Mouse (Mus musculus) kidney, postnatal 10 days (tissue): ENCODE measurements around the gene Gtf3a.
"Not testable (repeated sequence)": the region's sequence is repeated elsewhere in the genome, so short reads cannot be mapped to it uniquely, and the experiment has no call there.

ENCODE experiments used
- DNase-seq: peaks from one replicate; pipeline ENCODE4 v3.0.0; 2021; ENCODE audit warnings: mixed read lengths

The Gtf3a gene

DNA sequence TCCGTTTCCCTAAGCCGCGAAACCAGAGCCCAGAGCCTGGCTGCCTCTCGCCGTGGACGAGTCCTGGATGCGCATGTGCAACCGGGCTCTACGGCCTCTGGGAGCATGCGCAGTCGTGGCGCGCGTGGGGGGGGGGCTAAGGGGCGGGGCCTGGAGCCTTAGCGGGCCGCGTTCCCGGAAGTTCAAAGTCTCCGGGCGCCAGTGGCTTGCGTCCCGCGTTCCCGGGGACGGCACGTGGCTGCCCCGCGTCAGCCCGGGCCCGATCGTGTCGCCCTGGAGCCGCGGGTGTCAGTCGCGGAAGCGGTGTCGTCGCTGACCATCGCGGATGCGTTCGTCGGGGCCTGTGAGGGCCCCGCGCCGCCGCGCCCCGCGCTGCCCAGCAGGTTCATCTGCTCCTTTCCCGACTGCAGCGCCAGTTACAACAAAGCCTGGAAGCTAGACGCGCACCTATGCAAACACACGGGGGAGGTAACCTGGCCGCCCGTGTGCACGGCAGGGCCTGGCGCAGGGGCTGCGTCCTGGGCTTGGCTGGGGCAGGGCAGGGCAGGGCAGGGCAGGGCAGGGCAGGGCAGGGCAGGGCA, at the start of gene Gtf3a:
Gtf3a (plus strand) TSS at position 150 of the 581 bp plus-strand sequence.
- DNase-seq: peak; percentile 89

DNA sequence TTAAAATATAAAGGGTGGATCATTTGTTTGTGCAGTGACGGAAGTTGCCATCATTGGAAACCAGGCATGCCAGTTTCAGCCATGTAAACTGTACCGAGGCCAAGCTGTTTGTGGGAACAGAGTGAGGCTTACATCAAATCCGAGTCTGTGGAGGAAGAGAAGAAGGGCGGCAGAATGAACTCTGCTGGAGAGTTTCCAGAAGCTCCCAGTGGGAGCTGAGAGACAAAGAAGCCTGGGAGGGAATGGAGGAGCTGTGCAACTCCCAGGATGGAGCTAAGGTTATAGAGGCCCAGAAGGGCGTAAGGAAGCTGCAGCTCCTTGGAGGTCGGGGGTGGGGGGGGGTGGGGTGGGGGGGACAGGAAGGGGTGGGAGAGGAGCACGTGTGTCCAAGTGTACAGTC, 48.1 kb upstream of the Gtf3a start:
- peak; percentile 64 for DNase-seq

DNA sequence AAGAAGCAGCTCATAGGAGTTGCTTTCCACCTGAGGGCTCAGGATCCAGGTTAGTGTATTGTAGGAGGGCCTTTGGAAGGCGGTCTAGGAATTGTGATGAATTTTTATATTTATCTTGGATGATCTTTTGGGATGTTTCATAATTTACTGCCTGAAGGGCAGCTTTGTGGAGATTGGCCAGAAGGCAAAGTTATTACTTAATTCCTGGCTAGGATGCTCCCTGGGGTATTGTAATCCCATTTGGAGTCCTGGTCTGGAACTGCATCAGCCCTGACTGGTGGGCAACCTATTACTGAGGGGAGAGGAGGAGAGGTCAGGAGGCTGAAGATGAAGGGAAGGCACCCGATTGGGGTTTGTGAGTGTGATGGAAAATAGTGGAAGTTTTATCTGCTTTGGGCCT, 47.0 kb upstream of the Gtf3a start:
- DNase-seq: no peak

DNA sequence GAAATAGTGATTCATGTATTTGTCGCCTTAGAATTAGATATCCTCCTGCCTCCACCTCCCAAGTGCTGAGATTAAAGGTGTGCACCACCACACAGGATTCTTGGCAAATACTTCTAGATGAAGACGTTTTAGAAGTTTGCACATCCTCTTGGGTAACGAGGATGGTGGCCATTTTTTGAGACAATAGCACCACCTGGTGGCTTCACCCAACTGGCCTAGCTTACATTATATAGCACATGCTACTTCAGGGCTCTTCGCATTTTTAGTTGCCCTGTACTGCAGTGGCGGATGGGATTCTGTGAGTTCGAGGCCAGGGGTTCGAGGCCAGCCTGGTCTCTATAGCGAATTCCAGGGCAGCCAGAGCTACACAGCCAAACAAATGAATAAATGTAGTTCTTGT, 44.1 kb upstream of the Gtf3a start:
- DNase-seq: peak; percentile 89

DNA sequence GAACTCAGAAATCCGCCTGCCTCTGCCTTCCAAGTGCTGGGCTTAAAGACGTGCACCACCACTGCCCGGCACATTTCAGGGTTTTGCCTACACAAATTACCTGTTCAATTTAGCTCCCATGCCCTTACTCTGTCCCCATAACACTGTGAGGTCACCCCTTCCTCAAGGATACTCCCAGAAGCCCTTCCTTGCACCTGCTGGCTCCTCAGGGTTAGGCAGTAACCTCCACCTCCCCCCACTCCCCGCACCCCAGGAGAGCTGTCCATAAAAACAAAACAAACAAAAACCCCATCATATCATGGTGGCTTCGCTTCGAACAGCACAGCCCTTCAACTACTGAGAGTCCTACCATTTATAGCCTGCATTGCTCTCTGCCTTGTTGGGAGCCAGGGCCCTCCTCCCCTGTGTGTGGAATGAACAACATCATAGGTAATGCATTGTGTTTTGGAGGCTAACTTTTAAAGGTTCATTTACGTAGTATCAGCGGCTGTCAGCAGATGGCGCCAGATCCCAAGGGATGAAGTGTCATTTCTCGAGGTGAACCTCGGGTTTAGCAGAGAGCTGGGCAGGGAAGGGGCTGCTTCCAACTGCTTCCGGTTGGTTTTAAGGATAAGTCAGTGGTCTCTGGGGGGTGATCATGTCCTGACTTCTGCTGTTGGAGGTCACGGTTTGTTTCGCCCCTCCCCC, 42.8 kb upstream of the Gtf3a start:
- DNase-seq: peak; percentile 91

DNA sequence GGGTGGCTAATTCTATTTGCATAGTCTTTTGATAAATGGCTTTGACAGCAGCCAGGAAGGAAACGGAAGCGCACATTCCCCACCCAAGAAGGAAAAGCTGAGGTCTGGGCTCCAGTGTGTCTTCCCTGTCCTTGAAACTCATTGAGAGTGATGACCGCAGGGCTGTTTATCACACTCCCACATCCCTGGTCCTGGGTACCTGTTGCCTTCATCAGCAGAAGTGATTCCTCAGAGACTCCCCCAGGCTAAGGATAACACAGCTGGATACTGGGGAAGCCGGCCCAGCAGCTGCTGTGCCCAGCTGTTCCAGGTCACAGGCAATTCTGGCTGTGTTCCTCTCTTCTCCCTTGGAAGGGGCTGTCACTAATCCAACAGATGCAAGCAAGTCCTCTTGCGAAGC, 40.9 kb upstream of the Gtf3a start:
- DNase-seq: peak; percentile 52

DNA sequence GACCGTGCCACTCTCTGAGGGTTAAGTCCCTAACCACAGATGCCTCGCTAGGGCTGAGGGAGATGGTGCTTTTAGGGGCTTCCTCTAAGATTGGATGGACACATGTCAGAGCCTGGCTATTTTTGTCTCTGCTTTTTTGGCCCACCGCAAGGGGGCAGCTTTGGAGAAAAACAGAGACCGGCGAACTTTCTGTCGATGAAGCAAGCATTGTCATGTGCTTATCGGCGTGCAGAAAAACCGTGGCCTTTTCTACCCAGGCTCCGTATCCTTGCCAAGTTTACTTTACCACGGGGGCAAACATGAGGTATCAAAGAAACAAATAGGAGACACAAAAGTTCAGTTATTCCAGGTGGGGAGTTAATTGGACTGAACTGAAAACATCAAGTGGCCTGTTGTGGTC, 39.8 kb upstream of the Gtf3a start:
- no peak for DNase-seq

DNA sequence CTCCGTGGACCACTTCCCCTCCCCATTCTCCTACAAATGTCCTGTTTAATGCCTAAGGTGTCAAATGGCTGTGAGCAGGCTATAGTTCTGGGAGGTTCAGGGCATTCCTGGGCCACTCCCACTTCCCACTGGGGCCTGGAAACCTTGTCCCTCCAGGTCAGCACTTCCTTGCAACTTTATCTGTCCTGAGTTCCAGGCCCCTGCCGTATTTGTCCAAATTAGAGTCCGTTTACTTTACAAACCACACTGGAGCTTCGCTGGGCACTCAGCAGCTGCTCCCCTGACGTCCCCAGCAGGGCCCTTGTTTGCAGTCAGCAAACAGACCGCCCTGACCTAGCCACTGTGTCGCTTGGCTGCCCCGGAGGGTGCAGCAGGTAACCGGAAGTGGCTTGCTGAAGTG, 36.3 kb upstream of the Gtf3a start:
- DNase-seq: no peak

DNA sequence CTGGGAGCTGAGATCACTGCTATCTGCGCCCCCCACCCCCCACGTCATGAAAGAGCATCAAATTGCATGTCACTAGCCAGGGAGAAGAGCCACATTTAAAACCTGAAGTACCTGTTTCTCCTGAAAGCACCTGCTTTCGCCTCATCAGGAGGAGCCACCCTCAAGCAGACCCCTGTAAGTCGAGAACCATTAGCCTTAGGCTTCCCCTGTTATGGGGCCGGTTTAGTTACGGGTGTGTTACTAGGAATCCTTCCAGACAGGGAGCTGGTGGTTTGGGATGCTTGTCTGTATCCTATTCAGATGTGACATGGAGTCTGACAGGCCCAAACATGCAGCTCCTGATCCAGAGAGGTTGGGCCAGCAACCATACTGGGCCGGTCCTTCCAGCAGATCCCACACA, 35.1 kb upstream of the Gtf3a start:
- no peak for DNase-seq

DNA sequence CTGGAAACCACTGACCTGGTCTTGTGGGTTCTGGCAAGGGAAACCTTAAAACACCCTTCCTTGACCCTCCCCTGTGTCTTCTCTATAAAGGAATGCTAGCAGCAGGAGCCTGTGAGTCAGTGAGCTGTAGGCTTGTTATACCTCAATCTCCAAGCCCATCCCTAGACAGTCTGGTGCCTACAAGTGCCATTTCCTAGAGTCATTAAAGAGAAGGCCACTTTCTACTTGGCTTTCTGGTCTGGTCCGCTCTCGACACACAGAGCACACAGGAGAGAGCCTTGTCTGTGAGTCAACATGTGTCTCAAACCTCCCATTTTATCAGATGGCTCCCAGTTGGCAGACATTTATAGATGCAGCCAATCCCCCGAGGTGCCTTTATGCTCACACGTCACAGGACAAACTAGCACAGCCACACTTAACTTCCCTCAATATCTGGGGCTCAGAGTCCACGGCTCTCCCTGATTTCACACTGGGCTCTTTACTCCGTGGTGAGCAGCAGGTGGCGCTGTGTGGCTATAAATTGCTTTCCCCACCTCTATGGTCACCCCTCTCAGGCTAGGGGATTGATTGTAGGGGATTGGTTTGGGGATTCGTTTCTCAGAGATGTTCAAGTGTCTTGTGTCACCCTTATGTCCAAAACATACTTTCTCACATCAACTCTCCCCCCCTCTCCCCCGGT, 34.2 kb upstream of the Gtf3a start:
- peak; percentile 84 for DNase-seq

DNA sequence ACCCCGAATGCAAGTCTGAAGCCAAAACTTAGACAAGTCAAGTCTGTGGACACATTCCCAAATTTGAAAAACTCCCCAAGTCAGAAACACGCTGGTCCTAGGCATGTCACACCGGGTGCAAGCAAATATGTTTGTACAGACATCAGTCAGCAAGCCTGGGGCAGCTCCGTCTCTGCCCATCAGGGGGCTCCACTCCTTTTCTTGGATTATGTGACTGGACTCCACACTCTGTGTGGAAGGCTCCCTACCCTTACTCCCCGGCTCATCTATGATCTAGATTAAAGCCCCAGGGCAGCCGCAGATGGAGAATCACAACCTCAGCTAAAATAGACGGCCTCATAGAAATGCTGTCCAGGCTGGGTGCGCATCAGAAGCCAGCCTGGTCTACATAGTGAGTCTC, 32.2 kb upstream of the Gtf3a start:
- DNase-seq: no peak

DNA sequence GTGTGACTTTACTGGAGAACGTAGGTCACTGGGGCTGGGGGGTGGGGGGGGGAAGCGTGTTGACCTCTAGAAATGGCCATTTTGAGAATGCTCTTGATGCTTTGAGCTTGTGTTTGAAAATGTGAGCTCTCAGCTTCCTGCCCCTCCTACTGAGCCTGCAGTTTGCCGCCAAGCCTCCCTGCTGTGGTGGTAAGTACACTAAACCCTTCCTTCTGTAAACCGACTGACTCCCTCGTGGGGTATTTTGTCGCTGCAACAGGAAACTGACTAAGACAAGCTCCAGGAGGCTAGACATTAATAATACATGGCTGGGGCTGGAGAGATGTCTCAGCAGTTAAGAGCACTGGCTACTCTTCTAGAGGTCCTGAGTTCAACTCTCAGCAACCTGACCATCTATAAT, 31.7 kb upstream of the Gtf3a start:
- no peak for DNase-seq

DNA sequence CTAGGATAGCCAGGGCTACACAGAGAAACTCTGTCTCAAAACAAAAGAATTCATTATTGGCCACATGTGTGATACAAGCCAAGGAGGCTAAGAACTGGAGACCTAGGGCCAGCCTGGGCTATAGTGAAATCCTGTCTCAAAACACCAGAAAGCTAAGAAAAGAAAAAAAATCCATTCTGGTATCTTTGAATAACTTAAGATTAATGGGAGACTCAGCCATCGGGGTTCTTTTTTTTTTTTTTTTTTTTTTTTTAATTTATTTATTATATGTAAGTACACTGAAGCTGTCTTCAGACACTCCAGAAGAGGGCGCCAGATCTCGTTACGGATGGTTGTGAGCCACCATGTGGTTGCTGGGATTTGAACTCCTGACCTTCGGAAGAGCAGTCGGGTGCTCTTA, 31.1 kb upstream of the Gtf3a start:
- not testable (repeated sequence) for DNase-seq

DNA sequence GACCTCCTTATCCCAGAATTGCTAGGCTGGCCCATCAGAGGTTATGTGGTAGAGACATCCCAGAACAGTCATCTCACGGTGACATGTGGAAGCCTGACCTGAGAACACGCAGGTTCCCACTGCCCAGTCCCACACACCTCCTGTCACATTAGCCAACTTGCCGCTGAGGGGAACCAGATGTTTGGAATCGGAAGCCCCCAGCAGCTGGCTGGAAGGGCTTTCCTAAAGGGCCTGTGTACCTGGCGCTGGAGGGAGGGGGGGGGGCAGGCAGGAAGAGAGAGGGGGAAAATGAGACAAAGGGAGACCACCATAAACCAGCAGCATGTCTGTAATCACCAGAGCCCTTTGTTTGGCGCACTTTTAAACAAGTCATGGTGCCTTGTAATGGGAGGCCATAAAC, 28.6 kb upstream of the Gtf3a start:
- DNase-seq: no peak

DNA sequence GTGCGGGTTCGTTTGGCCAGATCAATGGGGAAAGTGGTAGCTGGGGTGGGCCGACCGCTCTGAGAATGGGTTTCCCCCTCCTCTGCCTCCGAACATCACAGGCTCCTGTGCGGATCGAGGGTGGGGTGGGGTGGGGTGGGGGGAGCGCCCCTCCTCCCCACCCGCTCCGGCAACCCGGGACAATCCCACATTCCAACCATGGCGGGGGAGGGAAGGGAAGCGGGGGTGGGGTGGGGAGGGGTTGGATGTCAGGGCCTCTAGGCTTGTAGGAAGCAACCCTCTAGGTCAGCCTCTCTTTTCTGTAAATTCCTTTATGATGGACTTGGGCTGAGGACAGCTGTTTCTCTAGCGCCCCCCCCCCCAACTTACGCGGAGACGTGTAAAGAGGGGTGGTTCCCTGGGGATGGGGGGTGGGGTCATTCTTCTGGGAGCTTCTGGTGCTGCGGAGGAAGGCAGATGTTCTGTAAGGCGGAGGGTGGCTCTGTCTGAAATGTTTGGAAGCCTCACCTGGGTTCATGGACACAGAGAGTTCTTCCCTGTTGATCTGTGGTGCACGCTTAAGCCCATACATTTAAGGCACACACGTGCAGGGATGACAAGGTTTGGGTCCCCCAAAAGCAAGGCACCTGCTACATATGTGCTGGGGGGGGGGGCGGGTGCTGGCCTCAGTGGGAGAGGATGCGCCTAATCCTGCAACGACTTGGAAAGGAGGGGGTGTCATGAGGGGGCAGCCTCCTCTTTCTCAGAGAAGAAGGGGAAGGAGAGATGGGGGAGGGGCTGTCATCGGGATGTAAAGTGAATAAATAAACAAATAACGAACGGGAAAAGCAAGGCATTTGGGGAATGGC, 27.9 kb upstream of the Gtf3a start:
- no peak for DNase-seq

DNA sequence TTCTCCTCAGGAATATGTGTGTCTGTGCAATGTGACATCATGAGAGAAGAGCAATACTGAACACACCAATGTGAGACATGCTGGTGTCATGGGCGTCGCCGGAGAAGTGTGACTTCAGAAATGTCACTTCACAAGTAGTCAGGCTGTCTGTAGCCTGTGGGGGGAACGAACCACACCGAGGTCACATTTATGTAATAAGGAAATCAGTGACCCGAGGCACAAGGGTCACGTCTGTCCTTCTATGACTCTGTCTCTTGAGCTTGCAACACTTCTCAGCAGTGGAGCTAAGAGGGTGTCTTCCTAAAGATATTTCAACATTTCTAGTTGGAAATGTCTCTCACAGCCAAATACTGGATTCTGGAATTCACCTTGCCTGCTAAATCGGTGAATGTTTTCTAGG, 27.2 kb upstream of the Gtf3a start:
- no peak for DNase-seq

DNA sequence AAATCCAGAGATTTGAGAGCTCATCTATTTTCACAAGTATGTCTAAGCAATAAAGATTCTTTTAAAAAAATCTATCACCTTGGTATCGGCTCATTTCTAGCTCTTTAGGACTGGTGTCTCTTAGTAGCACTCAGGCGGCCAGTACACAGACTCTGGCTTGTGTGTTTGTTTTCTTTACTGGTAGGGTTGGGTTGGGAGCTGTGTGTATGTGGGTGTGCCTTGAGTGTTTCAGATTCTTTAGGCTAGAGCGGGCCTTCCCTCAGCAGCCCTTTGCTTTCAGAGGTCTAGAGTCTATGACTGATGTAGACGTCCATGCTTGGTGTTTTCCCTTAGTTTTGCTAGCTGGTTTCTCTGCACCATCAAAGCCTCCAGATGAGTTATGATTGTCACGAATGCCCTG, 24.9 kb upstream of the Gtf3a start:
- no peak for DNase-seq

DNA sequence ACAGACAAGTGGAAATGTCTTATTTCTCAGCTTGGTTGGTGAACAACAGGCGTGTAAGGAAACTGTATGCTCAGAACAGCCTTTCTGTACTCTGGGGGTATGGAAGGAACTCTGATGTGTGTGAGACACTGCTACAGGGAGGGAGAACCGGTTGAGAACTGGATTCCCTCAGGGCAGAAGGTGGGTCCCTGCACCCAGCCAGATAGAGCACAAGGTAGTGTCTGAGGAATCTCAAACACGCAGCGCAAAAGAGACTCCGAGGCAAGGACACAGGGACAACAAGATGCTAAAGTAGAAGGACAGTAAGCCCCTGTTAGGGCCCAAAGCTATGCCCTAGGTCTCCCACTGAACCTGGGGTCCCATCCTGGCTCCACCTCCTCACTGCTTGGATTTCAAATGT, 21.8 kb upstream of the Gtf3a start:
- DNase-seq: no peak

DNA sequence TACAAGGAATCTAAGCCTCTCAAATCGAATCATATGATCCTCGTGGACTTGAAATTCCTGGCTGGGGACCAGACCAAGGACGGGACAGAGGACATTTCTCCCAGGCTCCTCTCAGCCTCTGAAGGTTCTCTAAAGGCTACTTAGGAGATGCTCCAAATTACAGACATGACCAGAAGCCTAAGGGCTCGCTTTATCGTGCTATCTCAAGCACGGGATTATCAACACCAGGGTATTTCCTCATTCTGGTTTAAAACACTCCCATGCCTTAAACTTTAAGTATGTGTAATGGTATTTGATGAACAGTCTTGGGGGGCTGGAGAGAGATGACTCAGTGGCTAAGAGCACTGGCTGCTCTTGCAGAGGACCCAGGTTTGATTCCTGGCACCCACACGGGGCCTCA, 17.0 kb upstream of the Gtf3a start:
- no peak for DNase-seq

DNA sequence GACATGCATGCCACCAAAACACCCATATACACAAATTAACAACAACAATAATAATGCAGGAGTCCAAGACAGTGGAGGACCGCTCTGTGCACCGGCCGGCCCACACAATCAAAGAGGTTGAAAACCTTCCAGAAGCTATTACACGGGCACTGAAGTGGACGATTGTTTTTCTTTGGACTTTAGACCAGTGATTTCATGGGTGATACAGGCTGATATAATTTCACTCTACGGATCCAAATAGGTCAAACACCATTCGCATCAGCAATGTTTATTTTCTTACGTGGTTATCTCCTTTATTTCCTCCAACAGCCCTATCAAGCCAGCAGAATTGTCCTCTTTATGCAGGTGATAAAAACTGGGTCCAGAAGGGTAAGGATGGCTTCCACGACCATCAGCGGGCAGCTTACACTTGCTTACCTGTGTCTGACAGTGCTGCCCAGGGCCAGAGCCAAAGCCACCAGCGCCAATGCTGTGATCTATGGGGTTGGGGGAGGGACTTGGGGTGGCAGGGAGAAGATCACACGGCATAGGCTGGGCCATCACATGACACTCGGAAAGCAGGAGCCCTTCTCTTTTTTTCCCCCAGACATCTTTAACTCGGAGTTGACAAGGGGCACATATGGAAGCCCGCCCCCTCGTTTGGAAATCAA, 16.4 kb upstream of the Gtf3a start:
- no peak for DNase-seq

DNA sequence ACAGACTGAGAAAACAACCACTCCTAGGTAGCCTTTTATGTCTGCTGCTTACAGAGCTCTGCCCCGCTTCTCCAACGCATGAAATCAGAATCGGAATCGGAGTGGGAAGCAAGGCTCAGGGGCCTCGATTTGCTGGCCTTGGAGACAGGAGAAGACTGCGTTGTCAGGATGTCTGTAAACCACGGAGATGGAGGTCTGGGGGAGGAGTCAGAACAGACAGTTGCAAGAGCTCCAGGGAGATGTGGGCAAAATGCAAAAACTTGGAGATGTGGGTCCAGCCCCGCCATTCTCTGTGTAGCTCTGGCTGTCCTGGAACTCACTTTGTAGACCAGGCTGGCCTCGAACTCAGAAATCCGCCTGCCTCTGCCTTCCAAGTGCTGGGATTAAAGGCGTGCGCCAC, 15.0 kb upstream of the Gtf3a start:
- DNase-seq: no peak

DNA sequence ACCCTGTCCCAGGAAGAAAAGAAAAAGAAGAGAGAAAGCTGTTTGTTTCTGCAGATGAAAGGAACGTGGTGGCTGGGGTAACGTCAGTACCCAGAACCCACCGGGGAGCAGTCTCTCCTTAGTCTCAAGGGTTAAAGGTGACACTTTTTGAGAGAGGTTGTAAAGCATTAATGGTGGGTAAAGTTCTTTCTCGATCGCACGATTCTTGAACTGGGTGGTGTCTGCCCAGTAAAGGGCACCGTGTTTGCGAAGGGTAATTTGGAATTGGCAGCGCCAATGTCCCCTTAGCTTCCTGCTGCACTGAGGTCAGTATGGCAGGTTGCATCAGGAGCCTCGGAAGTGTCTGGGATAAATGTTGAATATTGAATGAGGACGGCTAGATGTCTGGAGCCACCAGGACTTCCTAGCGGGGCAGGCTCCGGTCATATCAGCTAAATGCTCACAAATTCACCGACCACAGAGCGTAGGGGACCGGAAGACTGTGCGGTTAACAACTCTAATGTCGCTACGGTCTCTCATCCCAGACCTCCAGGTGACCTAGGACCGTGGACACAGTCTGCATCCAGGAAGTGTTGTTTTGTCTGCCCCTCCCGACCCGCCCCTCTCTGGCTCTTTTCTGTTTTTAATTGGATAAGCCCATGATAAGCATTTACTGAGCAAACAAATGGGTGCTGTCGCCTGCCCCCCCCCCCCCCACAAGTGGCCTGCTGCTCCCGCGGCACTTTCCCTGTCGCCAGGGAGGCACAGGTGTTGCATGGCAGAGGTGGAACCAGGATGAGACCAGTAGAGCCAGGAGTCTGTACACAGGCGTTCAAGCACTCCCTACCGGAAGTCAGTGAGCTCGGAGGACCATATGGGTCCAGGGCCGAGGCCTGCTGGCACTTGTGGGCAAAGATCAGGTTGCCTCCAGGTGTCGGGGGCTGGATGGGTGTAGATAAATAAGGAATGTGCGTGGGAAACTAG, 10.6 kb upstream of the Gtf3a start:
- DNase-seq: no peak
